Mouse (Mus musculus) T-cell, adult 2 months (primary cell): Measurements from ENCODE around the gene Gemin2.
A peak's percentile ranks its signal among the peaks of the same experiment; 100 is the strongest.
"Not testable (repeated sequence)": the region's sequence is repeated elsewhere in the genome, so short reads cannot be mapped to it uniquely, and the experiment has no call there.

Source experiments
- DNase-seq: peaks from one replicate; pipeline ENCODE4 v3.0.0; 2022; ENCODE audit warnings: low spot score

The Gemin2 gene

DNA sequence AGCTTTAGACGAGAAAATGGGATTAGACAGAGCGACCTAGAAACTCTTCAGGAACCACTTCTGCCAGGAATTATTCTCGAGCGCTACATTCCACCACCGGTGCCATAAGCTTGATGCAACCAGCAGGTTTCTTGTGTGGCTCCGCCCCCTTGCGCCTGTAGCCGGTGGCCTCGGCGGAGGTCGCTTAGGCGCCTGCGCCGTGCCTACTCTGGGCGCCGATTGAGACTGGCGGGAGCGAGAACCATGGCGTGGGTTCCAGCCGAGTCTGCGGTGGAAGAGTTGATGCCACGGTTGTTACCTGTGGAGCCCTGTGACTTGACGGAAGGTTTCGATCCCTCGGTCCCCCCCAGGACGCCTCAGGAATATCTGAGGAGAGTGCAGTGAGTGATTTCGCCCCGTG lies at the start of gene Gemin2:
Gene Gemin2 (plus strand): TSS at position 160 of the 400 bp plus-strand sequence.
- DNase-seq = peak; percentile 90

DNA sequence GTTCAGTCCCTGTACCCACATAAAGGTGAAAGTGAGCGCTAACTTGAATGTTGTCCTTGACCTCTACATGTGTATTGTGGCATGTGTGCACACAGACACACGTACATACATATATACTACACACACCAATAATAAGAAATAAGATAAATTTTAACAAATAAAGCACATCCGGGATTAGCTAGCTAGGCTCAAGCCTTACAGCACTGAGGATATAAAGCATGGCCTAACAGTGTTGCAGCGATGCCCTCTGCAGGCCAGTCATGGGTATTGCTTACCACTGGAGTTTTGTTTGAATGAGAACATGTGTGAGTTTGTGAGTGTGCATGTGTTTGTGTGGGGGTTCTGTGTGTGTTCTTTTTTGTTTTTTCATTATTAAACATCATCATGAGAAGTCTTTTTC lies 48.6 kb upstream of the Gemin2 start:
- no peak for DNase-seq

DNA sequence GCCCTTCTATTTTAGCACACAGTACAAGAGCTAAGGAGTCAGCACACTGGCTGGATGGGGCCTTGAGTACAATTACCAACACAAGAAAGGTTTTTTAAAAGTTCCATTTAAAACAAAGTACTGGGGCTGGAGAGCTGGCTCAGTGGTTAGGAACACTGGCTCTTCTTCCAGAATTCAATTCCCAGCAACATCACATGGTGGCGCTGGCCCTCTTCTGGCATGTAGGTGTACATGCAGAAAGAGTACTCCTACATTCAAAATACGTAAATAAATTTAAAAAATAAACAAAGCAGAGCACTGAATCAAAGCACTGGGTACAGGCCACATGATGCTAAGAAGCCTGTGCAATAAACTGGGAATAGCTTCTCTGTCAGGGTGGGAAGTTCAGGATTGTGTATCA lies 36.2 kb upstream of the Gemin2 start:
- DNase-seq = no peak

DNA sequence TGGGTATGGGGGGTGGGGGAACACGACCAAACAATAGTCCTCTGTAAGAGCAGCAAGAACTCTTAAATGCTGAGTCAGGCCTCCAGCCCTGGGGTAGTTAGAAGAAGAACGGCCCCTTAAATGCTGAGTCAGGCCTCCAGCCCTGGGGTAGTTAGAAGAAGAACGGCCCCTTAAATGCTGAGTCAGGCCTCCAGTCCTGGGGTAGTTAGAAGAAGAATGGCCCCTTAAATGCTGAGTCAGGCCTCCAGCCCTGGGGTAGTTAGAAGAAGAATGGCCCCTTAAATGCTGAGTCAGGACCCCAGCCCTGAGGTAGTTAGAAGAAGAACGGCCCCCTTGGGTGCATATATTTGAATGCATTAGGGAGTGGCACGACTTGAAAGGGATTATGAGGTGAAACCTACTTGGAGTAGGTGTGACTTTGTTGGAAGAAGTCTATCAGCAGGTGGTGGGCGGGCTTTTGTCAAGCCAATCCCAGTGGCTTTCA lies 32.0 kb upstream of the Gemin2 start:
- not testable (repeated sequence) for DNase-seq

DNA sequence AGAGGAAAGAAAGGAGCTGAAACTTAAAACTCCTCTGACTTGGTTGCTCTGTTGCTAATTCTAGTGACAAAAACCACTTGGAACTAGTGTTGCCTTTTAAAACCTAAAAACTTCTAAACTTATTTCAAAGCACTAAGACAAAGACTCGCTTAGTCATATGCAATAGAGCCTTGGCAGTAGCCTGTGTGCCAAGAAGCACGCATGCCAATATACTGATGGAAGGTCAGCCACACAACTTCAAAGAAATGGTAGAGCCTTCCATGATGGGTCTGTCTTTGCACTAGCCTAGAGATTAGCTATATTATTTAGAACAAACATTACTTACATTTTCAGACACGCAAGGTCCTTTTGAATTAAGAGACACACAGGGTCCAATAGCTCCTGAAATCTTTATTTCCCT lies 27.4 kb upstream of the Gemin2 start:
- DNase-seq = no peak

DNA sequence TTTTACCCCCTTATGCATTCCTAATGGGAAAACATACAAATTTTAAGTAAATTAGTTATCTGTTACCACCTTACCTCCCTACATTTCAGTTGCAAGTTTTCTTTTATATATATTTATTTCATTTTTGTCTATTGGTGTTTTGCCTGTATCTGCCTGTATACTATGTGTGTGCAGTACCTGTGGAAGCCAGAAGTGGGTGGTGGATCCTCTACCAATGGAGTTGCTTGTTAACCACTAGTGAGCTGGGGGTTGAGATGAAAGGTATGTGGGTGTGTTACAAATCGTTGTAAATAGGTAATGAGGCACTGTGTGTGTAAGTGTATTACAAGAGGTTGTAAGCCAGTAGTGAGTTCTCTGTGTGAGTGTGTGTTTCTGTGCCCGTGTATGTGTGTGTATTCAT lies 2.7 kb upstream of the Gemin2 start:
- peak; percentile 53 for DNase-seq

DNA sequence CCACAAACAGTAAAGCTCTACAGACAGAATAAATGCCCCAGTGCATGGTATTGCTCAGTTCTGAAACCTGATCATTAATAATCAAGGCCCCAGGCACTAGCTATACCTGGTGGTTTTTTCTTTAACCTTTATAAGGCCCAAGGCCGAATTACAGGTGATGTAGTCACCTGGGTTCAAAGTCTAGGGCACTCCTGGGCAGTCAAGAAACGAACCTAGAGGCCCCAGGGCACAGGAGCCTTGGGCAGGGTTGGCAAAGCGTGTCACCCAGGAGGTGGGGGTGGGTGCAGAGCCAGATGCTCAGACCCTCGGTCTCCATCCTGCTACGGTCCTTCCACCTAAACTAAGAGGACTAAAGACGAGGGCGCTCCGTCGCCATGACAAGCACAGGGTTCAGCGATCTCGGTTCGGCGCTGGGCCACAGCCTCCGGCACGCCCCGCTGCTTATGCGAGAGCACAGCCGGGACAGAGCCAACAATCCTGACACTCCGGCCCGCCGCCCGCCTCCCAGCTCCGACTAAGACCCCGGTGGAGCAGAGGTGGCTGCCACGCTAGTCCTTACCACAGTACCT lies 1.8 kb upstream of the Gemin2 start:
- no peak for DNase-seq

DNA sequence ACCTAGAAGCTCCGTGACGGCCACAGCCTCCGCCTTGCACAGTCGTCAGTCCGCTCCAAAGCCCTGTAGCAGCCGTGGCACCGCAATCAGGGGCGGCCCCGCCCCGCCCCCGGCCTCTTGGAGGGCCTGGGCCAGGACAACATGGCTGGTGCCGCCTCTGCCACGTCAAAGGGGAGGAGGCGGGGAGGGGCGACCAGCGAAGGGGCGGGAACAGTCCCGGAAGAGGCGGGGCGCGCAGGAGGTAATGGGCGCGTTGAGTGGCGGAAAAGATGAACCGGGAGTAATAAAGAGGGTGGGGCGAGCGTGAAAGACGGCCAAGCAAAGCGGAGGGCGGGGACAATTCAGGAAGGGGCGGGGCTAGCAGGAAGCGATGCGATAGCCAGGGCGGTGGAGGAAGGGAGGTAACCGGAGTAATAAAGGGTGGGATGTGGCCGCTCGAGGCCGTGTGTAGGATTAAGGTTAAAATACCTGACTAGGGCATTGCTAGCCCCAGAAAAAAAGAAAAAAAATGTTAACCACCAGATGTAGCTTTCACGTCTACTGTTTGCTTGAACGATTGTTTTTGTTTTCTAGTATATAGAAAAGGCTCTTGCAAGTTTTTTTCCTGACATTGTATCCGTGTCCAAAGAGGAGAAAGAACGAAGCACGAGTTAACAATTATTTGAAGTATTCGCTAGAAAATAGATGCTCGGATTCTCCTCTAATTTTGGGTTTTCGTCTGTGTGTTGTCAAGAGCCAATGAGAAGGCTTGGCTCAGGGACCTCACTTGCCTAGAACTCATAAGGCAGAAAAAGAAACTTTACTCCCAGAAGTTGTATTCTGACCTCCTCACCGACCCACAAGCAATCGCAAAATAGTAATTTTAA lies 1.1 kb upstream of the Gemin2 start, which contains the start of gene Sec23a:
Gene Sec23a (minus strand): TSS at position 174 of the 866 bp plus-strand sequence.
- peak; percentile 99 for DNase-seq

DNA sequence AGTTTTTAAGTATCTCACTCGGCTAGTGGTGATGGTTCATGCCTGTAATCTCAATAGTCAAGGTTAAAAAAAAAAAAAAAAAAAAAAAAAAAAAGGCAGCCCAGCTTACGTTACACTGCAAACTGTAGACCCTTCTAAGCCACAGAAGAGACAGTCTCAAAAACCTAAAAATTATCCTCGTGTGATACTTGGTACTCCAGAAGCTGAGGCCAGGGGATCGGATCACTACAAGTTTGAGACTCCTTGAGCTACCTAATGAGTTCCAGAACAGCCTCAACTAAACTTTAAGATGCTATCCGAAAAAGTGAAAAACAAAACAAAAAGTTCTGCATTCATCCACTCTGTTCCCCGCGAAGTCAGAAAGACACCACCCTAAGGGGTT lies 492 bp upstream of the Gemin2 start:
- no peak for DNase-seq

DNA sequence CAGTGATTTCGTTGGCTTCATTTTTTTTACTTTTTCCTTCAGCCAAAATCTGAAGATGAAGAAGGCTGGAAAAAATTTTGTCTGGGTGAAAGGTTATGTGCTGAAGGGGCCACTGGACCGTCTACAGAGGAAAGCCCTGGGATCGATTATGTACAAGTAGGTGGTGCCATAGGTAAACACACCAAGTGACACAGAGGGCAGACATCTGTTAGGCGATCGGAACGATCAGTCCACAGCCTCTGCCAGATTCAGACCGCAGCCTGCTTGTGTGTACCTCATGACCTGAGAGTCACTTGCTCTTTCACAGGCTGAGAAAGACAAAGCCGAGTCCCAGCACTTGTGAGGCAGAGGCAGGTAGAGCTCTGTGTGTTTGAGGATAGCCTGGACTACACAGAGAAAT lies 4.8 kb downstream of the Gemin2 start:
- DNase-seq = no peak

DNA sequence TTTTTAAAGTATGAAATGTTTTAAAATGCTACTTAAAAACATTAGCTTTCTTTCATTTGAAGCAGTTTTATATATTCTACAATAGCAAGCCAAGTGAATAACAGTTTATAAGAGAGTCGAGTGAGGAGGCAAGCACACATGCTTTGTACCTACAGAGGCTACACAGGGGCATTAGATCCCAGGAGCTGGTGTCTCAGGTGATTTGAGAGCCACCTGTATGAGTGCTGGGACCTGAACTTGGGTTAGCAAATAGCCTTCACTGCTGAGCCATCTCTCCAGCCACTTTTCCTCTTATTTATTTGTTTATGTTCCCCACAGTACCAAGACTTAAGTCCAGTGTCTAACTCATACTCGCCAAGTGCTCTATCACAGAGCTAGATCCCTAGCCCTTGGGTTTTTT lies 6.7 kb downstream of the Gemin2 start:
- DNase-seq = no peak

DNA sequence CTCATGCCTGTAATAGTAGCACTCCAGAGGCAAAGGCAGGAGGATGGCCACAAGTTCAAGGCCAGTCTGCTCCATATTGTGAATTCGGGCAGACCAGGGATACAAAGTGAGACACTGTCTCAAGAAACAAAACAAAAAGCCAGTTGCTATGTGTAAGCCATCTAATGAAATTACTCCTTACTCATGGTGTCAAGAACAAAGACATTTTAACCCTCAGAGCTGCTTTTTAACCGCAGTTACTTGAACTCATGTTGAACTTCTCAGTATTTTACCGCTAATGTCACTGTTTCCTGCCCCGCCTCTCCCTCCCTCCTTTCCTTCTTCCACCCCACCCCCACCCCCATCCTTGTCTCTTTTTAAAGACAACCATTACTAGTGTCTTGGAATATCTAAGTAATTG lies 8.1 kb downstream of the Gemin2 start:
- peak; percentile 24 for DNase-seq

DNA sequence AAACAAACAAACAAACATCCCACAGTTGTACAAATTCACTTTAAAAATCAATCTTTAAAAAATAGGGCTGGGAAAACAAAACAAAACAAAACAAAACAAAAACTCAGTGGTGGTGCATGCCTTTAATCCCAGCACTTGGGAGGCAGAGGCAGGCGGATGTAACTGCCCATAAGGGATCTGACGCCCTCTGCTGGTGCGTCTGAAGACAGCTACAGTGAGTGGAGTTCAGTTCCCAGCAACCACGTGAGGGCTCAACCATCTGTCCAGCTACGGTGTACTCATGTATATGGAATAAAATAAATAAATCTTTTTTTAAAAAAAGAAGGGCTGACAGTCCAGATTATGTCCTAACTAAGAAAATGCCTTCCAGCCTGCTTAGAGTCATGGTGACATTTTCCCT lies 18.9 kb downstream of the Gemin2 start:
- no peak for DNase-seq

DNA sequence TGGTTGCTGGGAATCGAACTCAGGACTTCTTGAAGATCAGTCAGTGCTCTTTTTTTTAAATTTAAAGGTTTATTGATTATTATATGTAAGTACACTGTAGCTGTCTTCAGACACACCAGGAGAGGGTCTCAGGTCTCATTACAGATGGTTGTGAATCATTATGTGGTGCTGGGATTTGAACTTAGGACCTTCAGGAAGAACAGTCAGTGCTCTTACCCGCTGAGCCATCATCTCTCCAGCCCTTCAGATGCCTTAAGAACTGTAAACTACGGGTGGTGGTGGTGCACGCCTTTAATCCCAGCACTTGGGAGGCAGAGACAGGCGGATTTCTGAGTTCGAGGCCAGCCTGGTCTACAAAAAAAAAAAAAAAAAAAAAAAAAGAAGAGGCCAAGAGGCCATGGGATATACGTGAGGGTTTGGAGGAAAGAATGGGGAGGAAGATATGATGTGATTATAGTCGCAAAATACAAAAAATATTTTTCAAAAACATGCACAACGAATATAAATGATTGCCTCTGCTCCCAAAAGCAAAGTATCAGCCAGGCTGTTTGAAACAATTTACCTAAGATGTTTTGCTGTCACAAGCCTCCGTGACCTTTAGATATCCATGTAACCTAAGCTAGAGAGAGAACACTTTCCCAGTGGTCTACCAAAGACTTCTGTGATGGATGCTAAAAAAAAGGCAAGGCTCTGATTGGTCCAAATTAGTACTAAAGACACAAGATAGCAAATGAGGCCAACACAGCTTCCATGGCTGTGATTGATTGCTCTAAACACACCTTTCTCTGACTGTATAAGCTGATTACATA lies 26.2 kb downstream of the Gemin2 start:
- no peak for DNase-seq

DNA sequence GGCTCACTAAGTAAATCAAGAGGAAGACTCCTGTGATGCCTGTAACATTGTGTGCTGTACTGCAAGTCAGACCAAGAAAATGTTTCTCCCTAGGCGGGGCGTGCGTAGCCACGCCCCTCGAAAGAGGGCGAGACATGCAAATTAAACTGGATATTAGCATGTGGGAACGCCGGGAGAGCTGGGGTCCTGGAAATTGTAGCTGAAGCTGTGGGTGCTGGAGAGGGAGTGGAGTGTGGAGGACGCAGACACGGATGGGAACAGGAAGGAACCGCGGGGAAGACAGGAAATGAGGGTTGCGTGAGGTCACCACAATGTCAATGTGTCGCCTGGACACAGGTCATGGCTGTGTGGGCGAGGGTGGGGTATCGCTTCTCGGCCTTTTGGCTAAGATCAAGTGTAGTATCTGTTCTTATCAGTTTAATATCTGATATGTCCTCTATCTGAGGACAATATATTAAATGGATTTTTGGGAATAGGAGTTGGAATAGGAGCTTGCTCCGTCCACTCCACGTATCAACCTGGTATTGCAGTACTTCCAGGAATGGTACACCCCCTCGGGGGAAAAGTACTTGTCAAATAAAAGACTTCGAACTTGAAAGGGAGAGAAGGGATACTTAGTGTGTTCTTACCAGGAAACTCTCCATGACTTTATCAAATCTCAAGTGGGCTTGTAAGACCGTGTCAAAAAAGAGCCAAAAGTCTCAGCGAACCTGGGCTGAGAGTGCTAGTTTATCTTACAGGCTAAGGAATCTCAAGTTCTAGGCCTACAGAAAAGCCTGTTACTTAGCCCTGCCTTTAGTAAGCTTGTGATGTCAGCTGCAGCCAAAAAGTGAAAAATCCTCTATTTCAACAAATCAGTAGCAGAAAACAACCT lies 27.0 kb downstream of the Gemin2 start:
- no peak for DNase-seq

DNA sequence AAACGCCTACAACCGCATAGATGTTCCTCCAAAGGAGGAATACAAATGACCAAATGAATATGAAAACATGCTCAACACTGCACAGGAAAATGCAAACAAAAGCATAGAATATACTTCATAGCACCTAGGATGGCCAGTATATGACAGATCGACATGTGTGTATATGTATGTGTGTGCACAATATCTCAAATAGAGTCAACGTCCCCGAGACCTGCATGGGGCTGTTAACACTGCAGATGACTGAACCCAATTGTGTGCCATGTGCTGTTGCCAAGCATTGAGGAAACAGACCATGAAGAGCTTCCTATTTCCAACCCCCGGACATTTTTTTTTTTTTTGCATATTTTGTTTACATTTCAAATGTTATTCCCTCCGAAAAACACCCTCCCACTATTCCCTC lies 27.7 kb downstream of the Gemin2 start:
- no peak for DNase-seq

DNA sequence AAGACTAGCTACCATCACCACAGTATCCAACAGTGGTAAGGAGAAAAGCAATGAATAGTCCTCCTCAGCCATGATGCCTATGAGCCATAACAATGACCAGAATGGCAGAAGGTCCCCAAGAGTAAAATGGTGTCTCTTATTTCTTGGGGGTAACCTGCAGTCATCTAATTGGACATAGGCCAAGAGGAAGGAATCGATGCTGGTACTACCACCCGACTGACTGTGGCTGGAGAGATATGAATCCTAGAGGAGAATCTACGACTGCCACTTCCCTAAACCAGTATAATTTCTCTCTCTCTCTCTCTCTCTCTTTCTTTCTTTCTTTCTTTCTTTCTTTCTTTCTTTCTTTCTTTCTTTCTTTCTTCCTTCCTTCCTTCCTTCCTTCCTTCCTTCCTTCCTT lies 39.3 kb downstream of the Gemin2 start:
- no peak for DNase-seq

DNA sequence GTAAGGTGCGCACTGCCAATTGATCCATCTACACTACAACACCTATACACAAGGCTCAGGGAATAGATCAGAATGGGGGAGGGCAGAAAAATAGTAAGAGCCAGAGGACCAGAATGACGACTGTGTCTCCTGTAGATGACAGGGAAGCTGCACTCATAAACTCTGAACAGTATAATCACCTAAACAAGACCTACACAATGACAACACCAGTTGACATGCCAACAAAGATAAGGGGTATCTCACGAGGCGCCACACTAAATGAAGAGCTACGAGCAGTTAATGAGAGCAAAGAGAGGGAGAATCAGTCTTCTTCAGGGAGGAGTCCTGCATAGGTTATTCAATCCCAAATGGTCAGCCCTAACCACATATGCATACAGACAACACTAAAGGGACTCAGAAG lies 40.0 kb downstream of the Gemin2 start:
- DNase-seq = no peak

DNA sequence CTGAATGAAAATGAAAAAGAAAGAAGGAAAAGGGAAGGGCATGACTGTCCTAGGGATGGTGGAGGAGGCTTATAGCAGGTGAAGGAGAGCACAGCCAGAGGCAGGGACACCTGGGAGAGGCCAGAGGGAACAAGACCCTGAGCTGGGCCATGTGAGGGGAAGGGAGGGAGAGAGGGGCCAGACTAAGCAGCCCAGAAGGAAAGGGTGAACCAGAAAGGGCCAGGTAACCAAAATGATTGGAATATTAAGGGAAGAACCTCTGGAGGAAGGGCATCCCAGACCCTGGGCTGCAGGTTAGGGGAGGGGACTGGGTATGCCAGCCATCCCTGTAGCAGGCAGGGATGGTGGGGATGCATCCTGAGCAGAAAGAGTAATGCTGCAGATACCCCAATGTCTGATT lies 40.8 kb downstream of the Gemin2 start:
- DNase-seq = no peak

DNA sequence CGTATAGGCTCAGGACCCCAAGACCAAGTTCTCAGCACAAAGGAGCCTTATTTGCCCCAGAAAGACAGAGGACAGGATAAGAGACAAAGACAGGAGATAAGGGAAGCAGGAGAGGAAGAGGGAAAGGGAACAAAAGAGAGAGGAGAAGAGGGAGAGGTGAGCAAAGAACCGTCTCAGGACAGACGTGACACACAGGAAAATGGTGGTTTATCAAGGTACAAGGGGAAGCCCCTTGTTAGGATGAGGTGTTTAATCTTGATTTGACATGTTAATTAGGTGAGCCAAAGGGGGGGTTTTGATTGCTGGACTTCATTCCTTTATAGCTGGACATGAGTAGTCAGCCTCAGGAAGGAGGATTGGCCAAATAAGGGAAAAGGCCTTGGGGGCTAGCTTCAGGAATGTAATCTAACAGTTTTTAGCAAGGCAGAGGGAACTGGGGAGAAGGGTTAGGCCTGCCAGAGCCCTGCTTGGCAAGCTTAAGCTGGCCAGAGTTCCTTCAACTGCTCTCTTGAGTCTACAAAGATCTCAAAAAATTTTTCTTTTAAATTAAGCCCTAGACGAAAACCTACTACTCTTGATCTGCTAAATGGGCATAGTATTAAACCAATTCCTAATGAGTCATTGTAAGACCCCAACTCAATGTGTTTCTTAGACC lies 42.1 kb downstream of the Gemin2 start:
- no peak for DNase-seq

DNA sequence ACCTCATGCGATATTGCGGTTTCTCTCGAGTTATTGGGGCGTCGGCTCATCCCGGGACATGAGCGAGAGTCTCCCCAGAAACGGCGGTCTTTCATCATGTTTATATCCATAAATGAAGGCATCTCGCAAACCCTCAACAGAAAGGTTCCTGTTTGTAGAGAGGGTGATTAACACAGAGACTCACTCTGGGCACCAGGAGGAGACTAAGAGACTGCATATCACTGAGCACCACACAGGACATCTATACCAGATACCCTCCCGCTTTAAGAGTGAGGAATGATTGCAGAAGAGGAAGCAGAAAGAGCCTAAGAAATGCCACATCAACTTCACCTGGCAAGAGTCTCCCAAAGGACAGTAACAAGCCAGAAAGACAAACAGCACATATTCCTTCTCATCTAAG lies 43.0 kb downstream of the Gemin2 start:
- DNase-seq = no peak
